In genomic region chr1:71036999-71037398, GRCm38 (mm10) we compare ENCODE assay signal across 9 mouse cellular contexts.
A peak's percentile ranks its signal among the peaks of the same experiment; 100 is the strongest.
DNase-seq lines count a peak whose midpoint lies in the region; ATAC-seq lines count a peak whose summit lies in the region.
"Had no signal": no experiment of that assay in that cellular context is flagged by ENCODE, and none has a peak within 500 bp of the region (broad histone marks: within the 10 kb centered on the region; RNA-seq: fewer than 3 reads in every experiment).

No protein-coding gene starts in this region.

- DNase-seq in thymus, postnatal 0 days (ENCODE audit: low spot score): peak; percentile 27
- DNase-seq in thymus, postnatal 36 days: no peak
- DNase-seq in embryo, embryonic 10 days (ENCODE audit: low spot score): peak; percentile 76
- DNase-seq in naive thymus-derived CD4-positive, alpha-beta T cell, adult 2 months (ENCODE audit: low read depth): peak; percentile 30
- DNase-seq in ovary, postnatal 14 days (ENCODE audit: low spot score): no peak
- no peak for DNase-seq in heart, adult 8-10 months (ENCODE audit: low spot score)
- DNase-seq in layer of hippocampus, adult 11-12 months (ENCODE audit: low spot score): no peak

- H3K4me3 ChIP-seq in intestine, embryonic 16.5 days (ENCODE audit: low read length): no peak overlapping the region
- H3K4me3 ChIP-seq: heart, embryonic 15.5 days had no signal

- H3K27me3 ChIP-seq in intestine, embryonic 16.5 days (replicated peaks; ENCODE audit: control insufficient read depth, insufficient read depth, low read length): no peaks in the 10 kb centered on the region
- H3K27me3 ChIP-seq: heart, embryonic 15.5 days had no signal

- no peak overlapping the region for H3K4me2 ChIP-seq in intestine, embryonic 16.5 days (ENCODE audit: low read depth, low read length)
- H3K4me2 ChIP-seq: heart, embryonic 15.5 days had no signal

- no peak overlapping the region for H3K9ac ChIP-seq in intestine, embryonic 16.5 days (ENCODE audit: low read depth, low read length)
- H3K9ac ChIP-seq: heart, embryonic 15.5 days had no signal

- WGBS in intestine, embryonic 16.5 days: 62% methylated on average over 7 of the region's 7 CpGs

- no peak overlapping the region for H3K27ac ChIP-seq in intestine, embryonic 16.5 days (ENCODE audit: low read length)
- H3K27ac ChIP-seq: heart, embryonic 15.5 days had no signal

- H3K36me3 ChIP-seq in intestine, embryonic 16.5 days (ENCODE audit: control insufficient read depth, insufficient read depth, low read length): no peaks in the 10 kb centered on the region
- H3K36me3 ChIP-seq: heart, embryonic 15.5 days had no signal

- peak; percentile 72; the same call in 1 of the 2 replicates for ATAC-seq in intestine, embryonic 16.5 days

- no peaks in the 10 kb centered on the region for H3K9me3 ChIP-seq in intestine, embryonic 16.5 days (ENCODE audit: control insufficient read depth, low read length)
- H3K9me3 ChIP-seq: heart, embryonic 15.5 days had no signal

- H3K4me1 ChIP-seq in intestine, embryonic 16.5 days (ENCODE audit: control insufficient read depth, insufficient read depth, low read length): no peaks in the 10 kb centered on the region
- H3K4me1 ChIP-seq: heart, embryonic 15.5 days had no signal

Comparison
In these comparisons a context has a peak if more than half of its experiments do, and no peak if none do; other contexts are left out.
1. DNase-seq: peak in thymus, postnatal 0 days (single experiment), embryo, embryonic 10 days (single experiment) and naive thymus-derived CD4-positive, alpha-beta T cell, adult 2 months (single experiment); none in thymus, postnatal 36 days (0 of 2), ovary, postnatal 14 days (single experiment), heart, adult 8-10 months (single experiment) and layer of hippocampus, adult 11-12 months (single experiment).